Mouse (Mus musculus) CH12.LX (cell line): ENCODE data around the gene Mast3. TPM values are rescaled to one million over a fixed set of nuclear protein-coding genes. Genes with fewer than 3 reads are reported as not detected.
A peak's percentile ranks its signal among the peaks of the same experiment; 100 is the strongest.

Experiments used
- DNase-seq: peaks from one replicate; pipeline ENCODE4 v3.0.0-alpha.2; 2013; ENCODE audit errors: extremely low read depth
- H3K27ac ChIP-seq: 2 replicates; pipeline ENCODE4 v1.5.1; 2012; ENCODE audit warnings: low read depth, mild to moderate bottlenecking, control low read depth, moderate library complexity; ENCODE audit not compliant: insufficient read depth
- H3K27me3 ChIP-seq: replicated peaks from 2 replicates; pipeline ENCODE3; 2012; ENCODE audit warnings: inconsistent platforms
- H3K36me3 ChIP-seq, 2 experiments: replicated peaks in 1 of 2; 2 replicates each; pipeline versions ENCODE3 to v1.6.1; 2012; ENCODE audit warnings: inconsistent platforms in 1 of 2, low read length in 1 of 2, mild to moderate bottlenecking in 1 of 2, mixed read lengths in 1 of 2, moderate library complexity in 1 of 2; ENCODE audit not compliant: control insufficient read depth in 1 of 2, insufficient read depth in 1 of 2
- H3K4me1 ChIP-seq, 2 experiments: 2 replicates each; pipeline ENCODE4 v1.6.1; 2012; ENCODE audit warnings: inconsistent platforms in 1 of 2, moderate library complexity in 1 of 2; ENCODE audit not compliant: insufficient read depth in 2 of 2, control insufficient read depth in 1 of 2
- H3K4me2 ChIP-seq: 2 replicates; pipeline ENCODE4 v1.6.1; 2012; ENCODE audit warnings: low read depth, mild to moderate bottlenecking, control low read depth; ENCODE audit not compliant: poor library complexity, insufficient read depth, severe bottlenecking
- H3K4me3 ChIP-seq, 3 experiments: fragments of 150-350 bp in 1 of 3; sonication (generic) in 1 of 3; replicated peaks in 1 of 3; 2 replicates each; pipeline versions ENCODE3 to v1.5.1; 2011 to 2012; ENCODE audit warnings: low read depth in 2 of 3, low read length in 2 of 3, mild to moderate bottlenecking in 2 of 3, moderate library complexity in 2 of 3, control low read depth in 1 of 3, improper control_type of control experiment in 1 of 3, inconsistent platforms in 1 of 3, mixed read lengths in 1 of 3; ENCODE audit not compliant: poor library complexity in 1 of 3
- H3K79me2 ChIP-seq: replicated peaks from 2 replicates; pipeline ENCODE4 v1.6.1; 2012; ENCODE audit warnings: mild to moderate bottlenecking, moderate library complexity; ENCODE audit not compliant: control insufficient read depth, poor library complexity, insufficient read depth, severe bottlenecking; ENCODE audit errors: extremely low read depth
- H3K9ac ChIP-seq: 2 replicates; pipeline ENCODE4 v1.6.1; 2012; ENCODE audit warnings: low read depth, mild to moderate bottlenecking, control low read depth, moderate library complexity; ENCODE audit not compliant: insufficient read depth
- H3K9me3 ChIP-seq: replicated peaks from 2 replicates; pipeline ENCODE3; 2012; ENCODE audit warnings: low read length, inconsistent platforms, mixed read lengths
- CHD1 ChIP-seq: IDR thresholded peaks from 2 replicates; pipeline ENCODE4 v1.6.1; 2012; ENCODE audit warnings: low read depth, low read length, improper control_type of control experiment, inconsistent platforms
- CTCF ChIP-seq, 2 experiments: IDR thresholded peaks in 1 of 2; conservative IDR thresholded peaks in 1 of 2; 2 replicates each; pipeline ENCODE4 v1.5.1; 2011 to 2012; ENCODE audit warnings: low read depth in 2 of 2, low read length in 2 of 2, improper control_type of control experiment in 1 of 2, inconsistent platforms in 1 of 2, mild to moderate bottlenecking in 1 of 2, moderate library complexity in 1 of 2
- E2F4 ChIP-seq: IDR thresholded peaks from 2 replicates; pipeline ENCODE4 v1.6.1; 2011; ENCODE audit warnings: low read depth, low read length, improper control_type of control experiment; ENCODE audit not compliant: insufficient replicate concordance
- ELF1 ChIP-seq: IDR thresholded peaks from 2 replicates; pipeline ENCODE4 v1.6.1; 2014; ENCODE audit warnings: low read depth, mild to moderate bottlenecking, inconsistent platforms, low read length, improper control_type of control experiment
- EP300 ChIP-seq: IDR thresholded peaks from 2 replicates; pipeline ENCODE4 v1.6.1; 2011; ENCODE audit warnings: low read length, improper control_type of control experiment
- ETS1 ChIP-seq: conservative IDR thresholded peaks from 2 replicates; pipeline ENCODE4 v1.6.1; 2012; ENCODE audit warnings: low read depth, mild to moderate bottlenecking, inconsistent platforms, low read length, improper control_type of control experiment, moderate library complexity
- GABPA ChIP-seq: IDR thresholded peaks from 2 replicates; pipeline ENCODE4 v1.6.1; 2012; ENCODE audit warnings: low read depth, low read length, improper control_type of control experiment, inconsistent platforms; ENCODE audit not compliant: insufficient replicate concordance
- HCFC1 ChIP-seq: IDR thresholded peaks from 2 replicates; pipeline ENCODE4 v1.6.1; 2012; ENCODE audit warnings: low read depth, mild to moderate bottlenecking, inconsistent platforms, low read length, improper control_type of control experiment
- JUND ChIP-seq: conservative IDR thresholded peaks from 2 replicates; pipeline ENCODE4 v1.6.1; 2011; ENCODE audit warnings: low read depth, low read length, improper control_type of control experiment
- MAX ChIP-seq: IDR thresholded peaks from 2 replicates; pipeline ENCODE4 v1.6.1; 2011; ENCODE audit warnings: low read length, improper control_type of control experiment
- MAZ ChIP-seq: IDR thresholded peaks from 2 replicates; pipeline ENCODE4 v1.6.1; 2012; ENCODE audit warnings: low read depth, mild to moderate bottlenecking, inconsistent platforms, low read length, improper control_type of control experiment, moderate library complexity
- MYC ChIP-seq: IDR thresholded peaks from 2 replicates; pipeline ENCODE4 v1.6.1; 2011; ENCODE audit warnings: low read depth, mild to moderate bottlenecking, improper control_type of control experiment, low read length
- NELFE ChIP-seq: IDR thresholded peaks from 2 replicates; pipeline ENCODE4 v1.6.1; 2011; ENCODE audit warnings: low read depth, low read length, improper control_type of control experiment
- NRF1 ChIP-seq: IDR thresholded peaks from 2 replicates; pipeline ENCODE4 v1.6.1; 2014; ENCODE audit warnings: low read depth, mild to moderate bottlenecking, inconsistent platforms, low read length, improper control_type of control experiment, moderate library complexity
- PAX5 ChIP-seq: IDR thresholded peaks from 2 replicates; pipeline ENCODE4 v1.6.1; 2012; ENCODE audit warnings: low read length, inconsistent platforms, mixed read lengths
- POLR2AphosphoS2 ChIP-seq: IDR thresholded peaks from 2 replicates; pipeline ENCODE4 v1.6.1; 2011; ENCODE audit warnings: low read depth, low read length, improper control_type of control experiment
- RAD21 ChIP-seq: IDR thresholded peaks from 2 replicates; pipeline ENCODE4 v1.6.1; 2011; ENCODE audit warnings: low read depth, mild to moderate bottlenecking, low read length, improper control_type of control experiment, moderate library complexity
- SIN3A ChIP-seq: IDR thresholded peaks from 2 replicates; pipeline ENCODE4 v1.6.1; 2012; ENCODE audit warnings: low read length, improper control_type of control experiment, inconsistent platforms
- SMC3 ChIP-seq: IDR thresholded peaks from 2 replicates; pipeline ENCODE4 v1.6.1; 2011; ENCODE audit warnings: low read depth, low read length, improper control_type of control experiment
- TBP ChIP-seq: conservative IDR thresholded peaks from 2 replicates; pipeline ENCODE4 v1.6.1; 2011; ENCODE audit warnings: low read depth, low read length, improper control_type of control experiment
- UBTF ChIP-seq: IDR thresholded peaks from 2 replicates; pipeline ENCODE4 v1.6.1; 2012; ENCODE audit warnings: low read depth, mild to moderate bottlenecking, inconsistent platforms, low read length, improper control_type of control experiment, moderate library complexity
- ZNF384 ChIP-seq: IDR thresholded peaks from 2 replicates; pipeline ENCODE4 v1.6.1; 2012; ENCODE audit warnings: low read depth, low read length, improper control_type of control experiment, inconsistent platforms
- dilution Hi-C: fragments of 300-500 bp; cut with MboI; formaldehyde crosslinking; loops from 2 replicates; pipeline ENCODE4 v1.14.3; 2020; ENCODE audit warnings: low sequenced_read_pairs; ENCODE audit not compliant: extremely low pct_unique_long_range_greater_than_20kb, extremely low pct_ligation_motif_present
- in situ Hi-C: fragments of 300-500 bp; cut with MboI; formaldehyde crosslinking; loops from 3 replicates; pipeline ENCODE4 v1.14.3; 2019; ENCODE audit warnings: low sequenced_read_pairs, low pct_ligation_motif_present, low pct_unique_long_range_greater_than_20kb, mixed read lengths
- polyA plus RNA-seq: library from polyadenylated mRNA; unstranded; fragments of >175 nt; gene quantifications from 2 replicates; pipeline ENCODE4 v1.2.1, GENCODE M21; 2012; ENCODE audit warnings: low read depth; ENCODE audit not compliant: insufficient read length
- total RNA-seq, 2 experiments: library from RNA; depleted of rRNA; stranded (reverse); fragments of 300-350 nt in 1 of 2; fragments of >200 nt in 1 of 2; gene quantifications; 2 replicates each; pipeline ENCODE4 v1.2.3; 2012 to 2014

Mast3 gene
- total and polyA plus RNA-seq, 3 experiments, result 7.0 to 23.4 (median 11.6) TPM

DNA sequence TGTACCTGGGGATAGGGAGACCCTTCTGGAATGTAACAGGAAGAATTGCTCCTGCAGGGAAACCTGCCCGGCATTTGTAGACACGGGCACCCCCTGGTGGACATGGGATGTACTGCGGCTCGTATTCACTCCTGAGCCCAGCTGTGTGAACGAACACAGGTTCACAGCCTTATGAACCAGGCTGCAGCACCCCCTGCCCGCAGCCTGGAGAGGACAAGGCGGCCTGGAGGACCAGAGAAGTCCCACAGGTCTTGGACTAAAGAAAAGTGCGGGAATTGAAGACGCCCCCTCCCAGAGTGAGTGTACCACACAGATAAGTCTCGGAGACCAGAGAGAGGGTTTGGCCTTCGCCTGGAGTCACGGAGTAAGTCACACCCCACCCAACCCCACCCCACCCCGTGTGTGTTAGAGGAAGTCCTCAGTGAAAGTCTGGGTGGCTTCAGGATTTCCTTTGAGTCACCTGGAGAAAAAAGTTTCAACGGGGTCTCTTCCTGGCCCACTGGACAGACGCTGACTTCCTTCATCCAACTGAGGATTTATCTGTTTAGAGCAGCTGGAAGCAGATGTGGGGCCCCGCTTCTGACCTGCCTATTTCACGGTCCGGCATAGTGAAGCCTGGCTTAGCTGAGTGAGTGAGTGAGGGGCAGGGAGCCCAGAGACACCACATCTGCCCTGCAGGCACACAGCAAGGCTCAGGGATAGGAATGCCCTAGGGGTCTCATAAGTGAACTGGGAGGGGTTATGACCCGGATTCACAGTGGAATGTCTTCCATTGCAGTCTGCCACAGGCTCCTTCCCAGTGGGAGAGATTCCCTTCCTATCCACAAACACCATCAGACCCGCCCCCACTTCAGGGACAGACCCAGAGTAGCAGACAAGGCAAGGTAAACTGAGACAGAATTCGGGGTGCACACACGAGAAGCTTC is 36.6 kb upstream of the Mast3 start (continued):
- TF ChIP-seq RAD21 (peak; percentile 93), GABPA (no peak), EP300 (no peak), CHD1 (no peak), HCFC1 (no peak), ETS1 (no peak), MAX (no peak), TBP (no peak), ZNF384 (no peak), POLR2AphosphoS2 (no peak), CTCF (conservative IDR thresholded peaks at IDR 0.05 in 1 of 2, IDR thresholded peaks at IDR 0.05 in 1 of 2; ENCODE audit: low read depth in 2 of 2, low read length in 2 of 2) (peak; percentile 84 to 99), E2F4 (no peak), SMC3 (peak; percentile 97), NELFE (0 out of 2 replicates have a peak, but pooled peaks have one; percentile 26)

DNA sequence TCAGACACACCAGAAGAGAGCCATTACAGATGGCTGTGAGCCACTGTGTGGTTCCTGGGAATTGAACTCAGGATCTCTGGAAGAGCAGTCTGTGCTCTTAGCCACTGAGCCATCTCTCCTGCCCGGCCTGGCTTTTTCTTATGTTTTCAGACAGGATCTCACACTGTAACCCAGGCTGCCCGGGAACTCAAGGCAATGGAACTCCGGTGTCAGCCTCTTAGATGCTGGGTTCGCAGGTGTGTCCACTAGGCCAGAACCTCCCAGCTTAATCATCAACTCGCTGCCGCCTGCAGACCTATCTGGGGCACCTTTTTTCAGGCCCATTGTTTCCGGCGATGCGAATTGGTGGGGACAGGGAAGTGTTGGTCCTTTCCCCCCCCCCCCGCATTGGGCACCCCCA is 35.7 kb upstream of the Mast3 start:
- Histone ChIP-seq H3K36me3 (peaks cover 12 to 18% of the 10 kb centered on the region in 2 experiments), H3K4me1 (peaks cover 2 to 17% of the 10 kb centered on the region in 2 experiments; a peak in 3 of 4 replicates)
- TF ChIP-seq NELFE, result no peak
- TF ChIP-seq ELF1, result no peak
- no peak for TF ChIP-seq SIN3A
- TF ChIP-seq PAX5, result no peak
- no peak for TF ChIP-seq NRF1
- TF ChIP-seq UBTF, result no peak
- no peak for TF ChIP-seq E2F4
- TF ChIP-seq EP300, result no peak
- no peak for TF ChIP-seq MYC
- no peak for TF ChIP-seq MAZ
- TF ChIP-seq JUND, result no peak
- TF ChIP-seq ZNF384, result no peak
- no peak for TF ChIP-seq CHD1
- TF ChIP-seq, all 38 proteins: peak for 0
- no peaks in the 10 kb centered on the region for H3K9me3 ChIP-seq
- peaks cover 29% of the 10 kb centered on the region for H3K27me3 ChIP-seq
- H3K4me2 ChIP-seq, result no peak overlapping the region
- H3K27ac ChIP-seq, result no peak overlapping the region
- no peaks in the 10 kb centered on the region for H3K79me2 ChIP-seq
- no peak overlapping the region for H3K9ac ChIP-seq
- dilution Hi-C loops (no loop called here), in situ Hi-C loops (loop anchor here (5.0 to 10.0 kb wide), 2 partner anchors 78 to 126 kb away; partner anchors contain the start of genes Gm3336 and Mpv17l2)
- H3K4me3 ChIP-seq, result no peak overlapping the region
- no peak for DNase-seq
